Comparison of ENCODE assay signal across 21 mouse cellular contexts in the genomic region with DNA sequence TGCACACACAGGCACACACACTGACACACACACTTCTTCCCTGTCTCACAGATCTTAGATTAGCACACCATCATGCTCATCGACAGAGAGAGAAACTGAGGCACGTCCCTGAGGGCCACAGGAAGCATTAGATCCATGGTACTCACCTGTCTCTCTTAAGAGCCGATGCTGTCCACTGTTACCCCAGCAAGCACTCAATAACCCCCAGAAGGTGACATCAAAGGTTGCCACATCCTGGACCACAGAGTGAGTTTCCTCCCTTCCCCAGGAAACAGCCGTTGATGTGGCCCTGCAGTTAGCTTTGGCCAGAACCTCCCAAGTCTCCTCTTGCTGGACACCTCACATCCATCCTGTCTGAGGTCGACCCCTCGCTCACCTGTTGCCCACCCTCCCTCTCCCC. TPM values are rescaled to one million over a fixed set of nuclear protein-coding genes. Genes with fewer than 3 reads are reported as not detected.
DNase-seq lines count a peak whose midpoint lies in the region; ATAC-seq and TF ChIP-seq lines count a peak whose summit lies in the region.
"Had no signal": no experiment of that assay in that cellular context is flagged by ENCODE, and none has a peak within 500 bp of the region (broad histone marks: within the 10 kb centered on the region; RNA-seq: fewer than 3 reads in every experiment).

No protein-coding gene starts in this region.

- no peak overlapping the region for H3K27ac ChIP-seq in lung, postnatal 0 days (ENCODE audit: low read length)
- H3K27ac ChIP-seq: heart, adult 2 months; hindbrain, postnatal 0 days; neural tube, embryonic 13.5 days; stomach, embryonic 15.5 days had no signal

- H3K4me1 ChIP-seq in lung, postnatal 0 days (ENCODE audit: insufficient read depth, low read depth, low read length), result no peaks in the 10 kb centered on the region

- 59% methylated on average over 6 of the region's 6 CpGs for WGBS in lung, postnatal 0 days

- no peak for TF ChIP-seq EP300 in lung, postnatal 0 days (IDR thresholded peaks at IDR 0.05)

- DNase-seq in 416B (ENCODE audit: low read depth), result peak; percentile 84
- peak; percentile 28 to 33 for DNase-seq in CD8-positive naive resting alpha-beta T cell, adult 2 months (ENCODE audit: low read depth in 2 of 2, low spot score in 2 of 2)
- DNase-seq in induced T-regulatory cell, adult 2 months (ENCODE audit: low read depth), result peak; percentile 56
- DNase-seq in splenic B cell, adult 2 months (ENCODE audit: low read depth, low spot score), result peak; percentile 15
- no peak for DNase-seq in lung, postnatal 0 days (ENCODE audit: low spot score)
- no peak for DNase-seq in layer of hippocampus, adult 9-10 months (ENCODE audit: low spot score)
- no peak for DNase-seq in left cerebral cortex, adult 9 months (ENCODE audit: low spot score in 2 of 2)
- DNase-seq: adrenal gland, postnatal 14 days; cerebellum, adult 11 months; gastrocnemius, postnatal 10 days; heart, adult 2 months; kidney, adult 2 months; kidney, postnatal 10 days; lung, adult 18-20 months had no signal

- H3K9ac ChIP-seq in lung, postnatal 0 days (replicated peaks; ENCODE audit: low read depth), result no peak overlapping the region
- H3K9ac ChIP-seq: neural tube, embryonic 13.5 days; stomach, embryonic 15.5 days had no signal

- TF ChIP-seq CTCF in lung, postnatal 0 days (IDR thresholded peaks at IDR 0.05), result no peak

- H3K27me3 ChIP-seq in splenic B cell, adult 2 months (ENCODE audit: control insufficient read depth, insufficient read depth, low read length, poor library complexity, severe bottlenecking), result no peaks in the 10 kb centered on the region
- H3K27me3 ChIP-seq in lung, postnatal 0 days (replicated peaks; ENCODE audit: insufficient read depth, low read length), result no peaks in the 10 kb centered on the region
- H3K27me3 ChIP-seq: neural tube, embryonic 13.5 days; Patski; stomach, embryonic 15.5 days had no signal

- no peak overlapping the region for H3K4me2 ChIP-seq in lung, postnatal 0 days (replicated peaks; ENCODE audit: low read depth, low read length)
- H3K4me2 ChIP-seq: liver, embryonic 11.5 days; midbrain, embryonic 11.5 days; neural tube, embryonic 13.5 days; stomach, embryonic 15.5 days had no signal

- H3K4me3 ChIP-seq in lung, postnatal 0 days (ENCODE audit: low read depth, low read length), result no peak overlapping the region
- H3K4me3 ChIP-seq: heart, adult 2 months; hindbrain, embryonic 10.5 days; neural tube, embryonic 13.5 days; stomach, embryonic 15.5 days had no signal

- H3K9me3 ChIP-seq in lung, postnatal 0 days (ENCODE audit: low read length), result no peaks in the 10 kb centered on the region
- H3K9me3 ChIP-seq: hindbrain, embryonic 10.5 days; neural tube, embryonic 13.5 days; stomach, embryonic 15.5 days had no signal

- no peaks in the 10 kb centered on the region for H3K36me3 ChIP-seq in splenic B cell, adult 2 months (ENCODE audit: control insufficient read depth, insufficient read depth, low read length, poor library complexity, severe bottlenecking)
- H3K36me3 ChIP-seq in lung, postnatal 0 days (ENCODE audit: insufficient read depth, low read length), result no peaks in the 10 kb centered on the region
- H3K36me3 ChIP-seq: hindbrain, embryonic 10.5 days; neural tube, embryonic 13.5 days; stomach, embryonic 15.5 days had no signal

- ATAC-seq in lung, postnatal 0 days, result no peak
- ATAC-seq: Patski had no signal

RNA-seq across cellular contexts. Expression of gene Man1c1, which starts 49.7 kb away (rescaled TPM):
- polyA plus RNA-seq in lung, postnatal 0 days (2015; fragmentation: Nextera tagmentation; extraction: Ambion mirVana), result 2.9 and 3.0 TPM in 2 replicates

Comparison
In these comparisons a context has a peak if more than half of its experiments do, and no peak if none do; other contexts are left out.
1. DNase-seq: peak in 416B (single experiment), CD8-positive naive resting alpha-beta T cell, adult 2 months (2 of 2), induced T-regulatory cell, adult 2 months (single experiment) and splenic B cell, adult 2 months (single experiment); none in lung, postnatal 0 days (single experiment), layer of hippocampus, adult 9-10 months (single experiment) and left cerebral cortex, adult 9 months (0 of 2).